Mouse (Mus musculus) common myeloid progenitor, adult 5-6 weeks (primary cell): ENCODE measurements around the gene Agbl3. TPM values are rescaled to one million over a fixed set of nuclear protein-coding genes. Genes with fewer than 3 reads are reported as not detected.

Source experiments
- ATAC-seq: replicated peaks from 2 replicates; pipeline ENCODE4 v1.8.0; 2016; ENCODE audit warnings: low read depth, mild to moderate bottlenecking, moderate TSS enrichment, inconsistent platforms; ENCODE audit not compliant: poor library complexity, severe bottlenecking
- total RNA-seq: library from RNA; stranded (forward); fragments of 200-1000, 187-1606 nt; gene quantifications from 2 replicates; pipeline ENCODE4 v1.2.3, GENCODE M21; 2017

Agbl3 gene
- total RNA-seq, 1 experiment from 2014 or later: 7.8 TPM

GRCm38 (mm10) chr6:34870724-34871123 lies 90.5 kb downstream of the Agbl3 start:
- ATAC-seq: no peak

DNA sequence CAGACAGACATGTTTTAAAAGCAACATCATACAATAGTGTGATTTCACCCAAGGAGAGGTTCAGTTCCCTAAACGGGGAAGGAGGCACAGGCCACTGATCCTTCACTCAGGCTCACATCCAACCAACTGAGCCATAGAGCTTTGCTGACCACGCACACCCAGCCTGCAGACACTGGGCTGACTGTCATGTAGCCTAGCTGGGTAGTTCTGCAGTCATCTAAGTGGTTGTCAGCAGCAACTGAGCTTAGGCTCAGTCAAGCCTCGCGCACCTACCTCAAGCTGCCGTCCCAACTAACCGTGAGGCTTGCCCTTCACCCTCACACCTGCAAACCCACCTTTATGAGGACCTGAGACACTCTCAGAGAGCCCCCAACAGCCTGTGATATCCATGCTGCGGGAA lies 91.7 kb downstream of the Agbl3 start:
- ATAC-seq: no peak

GRCm38 (mm10) chr6:34872871-34873270 lies 92.6 kb downstream of the Agbl3 start:
- no peak for ATAC-seq

DNA sequence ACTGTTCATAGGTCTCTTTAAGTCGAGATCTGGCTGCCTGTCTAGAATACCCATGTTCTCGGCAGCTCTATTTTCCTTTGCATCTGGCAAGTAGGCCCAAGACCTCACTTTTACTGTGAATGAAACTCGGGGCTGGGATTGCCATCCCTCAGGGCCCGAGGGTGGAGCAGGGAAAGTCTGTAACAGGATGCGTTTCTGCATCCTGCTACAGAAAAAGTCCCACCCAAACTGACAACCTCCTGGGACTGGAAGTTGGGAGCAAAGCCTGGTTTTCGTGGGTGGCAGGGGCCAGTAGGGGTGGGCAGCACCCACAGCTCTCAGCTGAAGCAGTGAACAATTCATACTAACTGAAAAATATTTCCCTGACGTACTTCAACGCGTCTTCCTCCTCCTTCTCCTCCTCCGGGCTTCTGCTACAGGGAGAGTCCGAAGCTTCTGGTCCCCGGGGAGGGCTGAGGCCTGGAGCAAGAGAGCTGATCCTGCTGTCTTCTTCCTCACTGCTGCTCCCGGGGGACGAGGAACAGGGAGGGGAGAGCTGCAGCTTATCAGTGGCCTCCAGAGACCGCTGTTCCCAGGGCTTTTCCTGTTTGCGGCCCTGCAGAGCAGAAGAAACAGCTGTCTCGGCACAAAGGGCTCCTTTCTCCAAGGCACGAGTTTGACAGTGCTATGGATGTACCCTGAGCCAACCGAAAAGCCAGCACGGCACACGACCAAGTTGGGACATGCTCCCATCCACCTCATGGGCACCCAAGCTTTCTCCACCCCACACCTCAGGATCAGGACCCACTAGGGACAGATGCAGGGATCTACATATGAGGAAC lies 94.1 kb downstream of the Agbl3 start:
- peak; percentile 31 for ATAC-seq

DNA sequence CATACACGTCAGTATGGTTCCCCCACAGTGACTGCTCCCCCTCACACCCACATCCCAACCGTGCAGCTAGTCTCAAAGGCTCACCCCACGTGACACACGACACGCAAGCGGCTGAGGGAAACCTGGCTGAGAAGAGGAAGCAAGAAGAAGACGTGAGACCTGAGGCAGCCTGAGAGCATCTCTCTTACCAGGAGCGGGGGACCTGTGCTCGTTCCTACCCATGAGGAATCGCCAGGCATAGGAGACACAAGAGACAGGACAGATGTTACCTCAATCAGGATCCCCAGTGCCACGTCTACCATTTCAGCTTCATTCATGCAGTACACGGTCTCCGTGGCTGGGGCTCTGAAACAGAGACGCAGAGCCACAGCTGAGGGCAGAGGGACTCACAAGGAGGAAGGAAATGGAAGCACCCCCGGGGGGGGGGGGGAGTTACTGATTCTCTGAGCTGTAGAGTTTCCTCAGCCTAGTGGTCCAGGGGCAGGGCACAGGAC lies 95.1 kb downstream of the Agbl3 start:
- peak; percentile 26 for ATAC-seq

GRCm38 (mm10) chr6:34875966-34876834 lies 96.0 kb downstream of the Agbl3 start:
- ATAC-seq: peak; percentile 10; the same call in 1 of the 2 replicates

DNA sequence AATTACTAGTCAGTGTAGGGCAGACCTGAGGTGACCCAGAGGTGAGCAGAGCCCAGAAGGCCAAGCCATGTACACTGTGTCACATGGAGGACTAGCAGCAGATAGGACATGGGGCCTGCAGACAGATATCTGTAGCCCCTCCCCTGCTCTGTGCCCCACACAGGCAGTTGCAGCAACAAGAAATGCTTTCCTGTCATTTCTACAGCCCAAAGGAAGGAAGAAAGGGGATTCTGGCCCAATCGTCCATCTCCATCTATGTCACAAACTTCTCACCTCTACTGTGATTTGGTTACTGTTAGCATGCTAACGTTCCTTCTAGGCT lies 96.6 kb downstream of the Agbl3 start:
- ATAC-seq: no peak

DNA sequence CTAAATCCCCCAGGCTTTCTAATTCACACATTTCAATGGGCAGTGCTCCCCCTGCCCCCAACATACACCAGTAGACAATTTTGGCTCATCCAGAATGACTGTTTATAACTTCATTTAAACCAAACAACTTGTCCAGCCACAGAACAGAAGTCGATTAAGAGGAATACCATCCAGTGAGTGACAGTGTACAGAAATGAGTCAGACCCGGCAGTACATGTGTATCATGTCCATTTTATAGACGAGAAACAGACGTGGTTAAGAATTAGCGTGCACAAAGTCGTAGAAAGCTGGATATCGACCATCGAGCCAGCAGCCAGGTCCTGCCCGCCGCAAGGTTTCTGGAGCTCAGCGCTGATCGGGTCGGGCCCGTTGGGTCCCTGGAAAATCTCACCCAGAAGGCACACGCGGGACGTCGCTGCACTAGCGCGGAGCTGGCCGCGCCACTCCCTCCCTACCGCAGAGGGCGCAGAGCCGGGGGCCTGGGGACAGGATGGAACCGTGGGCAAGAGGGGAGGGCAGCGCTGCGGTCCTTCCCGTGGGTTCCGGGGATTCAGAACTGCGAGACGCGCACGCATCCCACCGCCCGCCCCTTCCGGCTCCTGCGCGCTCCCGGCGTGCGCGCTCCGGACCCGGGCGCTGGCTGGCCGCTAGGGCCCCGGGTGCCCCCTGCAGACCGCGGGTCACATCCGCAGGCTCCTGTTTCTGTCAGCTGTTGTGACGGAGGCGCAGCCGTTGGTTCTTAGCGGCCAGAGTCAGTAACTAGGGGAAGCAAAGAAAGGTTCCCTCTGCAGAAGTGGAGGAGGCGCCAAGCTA lies 97.5 kb downstream of the Agbl3 start, which contains the start of gene Cyren:
Gene Cyren, minus strand, starts transcription at position 552 of the 813 bp plus-strand sequence.
- ATAC-seq: peak; percentile 61

DNA sequence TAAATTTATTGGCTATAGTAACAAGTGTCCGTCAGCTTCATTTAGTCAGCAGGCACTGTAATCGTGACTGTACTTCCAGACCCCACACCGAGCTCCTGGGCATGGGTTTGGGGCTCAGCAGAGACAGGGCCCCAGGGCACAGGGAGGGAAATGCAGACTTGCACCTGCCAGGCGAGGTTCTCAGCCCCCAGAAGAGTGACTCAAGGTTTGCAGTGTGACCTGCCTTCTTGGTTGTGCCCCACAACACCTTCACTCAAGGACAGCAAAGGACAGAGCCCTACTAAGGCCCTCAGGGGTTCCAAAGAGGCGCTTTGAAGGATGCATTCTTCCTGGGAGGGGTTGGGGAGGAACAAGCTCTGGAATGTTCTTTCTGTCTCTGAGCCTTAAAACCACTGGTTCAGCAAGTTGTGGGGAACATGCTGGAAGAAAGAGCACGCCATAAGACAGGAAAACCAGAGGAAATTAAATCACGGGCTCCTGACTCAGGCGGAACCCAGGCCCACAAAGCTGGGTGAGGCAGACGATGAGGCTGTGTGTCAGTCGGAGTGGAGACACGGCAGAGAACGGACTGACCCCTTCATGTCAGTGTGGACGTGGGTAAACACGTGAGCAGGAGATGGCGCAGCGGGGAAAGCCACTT lies 99.0 kb downstream of the Agbl3 start:
- no peak for ATAC-seq

GRCm38 (mm10) chr6:34879911-34880475 lies 99.8 kb downstream of the Agbl3 start:
- ATAC-seq: no peak

- no peak for ATAC-seq
These were observed 104.5 kb downstream of the Agbl3 start for GRCm38 (mm10) chr6:34884724-34885123.

DNA sequence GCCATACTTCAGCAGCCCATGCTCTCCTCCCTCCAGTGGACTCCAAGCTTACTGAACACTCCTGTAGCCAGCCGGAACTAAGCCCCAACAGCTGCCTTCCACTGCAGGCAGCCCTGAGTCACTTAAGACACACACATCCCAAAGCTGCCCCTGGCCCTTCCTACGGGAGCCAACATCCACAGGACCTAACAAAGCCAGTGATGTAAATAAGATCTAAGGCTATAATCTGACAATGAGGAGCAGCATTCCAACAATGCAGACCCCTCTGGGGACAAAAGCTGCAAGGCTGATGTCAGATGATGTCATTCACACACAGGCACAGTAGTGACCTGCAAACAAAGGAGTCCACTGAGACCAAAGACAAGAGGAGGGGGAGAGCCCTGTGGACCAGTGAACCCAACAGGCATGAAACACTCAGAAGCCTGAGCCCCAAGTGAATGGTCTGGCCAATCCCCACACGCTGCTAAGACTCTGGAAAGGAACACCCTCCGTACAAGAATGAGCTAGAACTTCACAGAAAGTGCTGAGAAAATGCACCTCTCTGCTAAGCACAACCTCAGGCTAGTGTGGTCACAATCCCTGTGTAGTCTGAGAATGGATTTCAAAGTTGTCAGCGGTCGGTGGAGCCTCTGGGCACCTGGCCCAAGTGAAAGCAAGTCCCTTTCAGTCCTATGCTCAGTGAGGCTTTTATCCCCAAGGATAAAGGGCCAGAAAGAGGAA lies 107.1 kb downstream of the Agbl3 start:
- no peak for ATAC-seq

GRCm38 (mm10) chr6:34889185-34889584 lies 109.0 kb downstream of the Agbl3 start:
- ATAC-seq: no peak

DNA sequence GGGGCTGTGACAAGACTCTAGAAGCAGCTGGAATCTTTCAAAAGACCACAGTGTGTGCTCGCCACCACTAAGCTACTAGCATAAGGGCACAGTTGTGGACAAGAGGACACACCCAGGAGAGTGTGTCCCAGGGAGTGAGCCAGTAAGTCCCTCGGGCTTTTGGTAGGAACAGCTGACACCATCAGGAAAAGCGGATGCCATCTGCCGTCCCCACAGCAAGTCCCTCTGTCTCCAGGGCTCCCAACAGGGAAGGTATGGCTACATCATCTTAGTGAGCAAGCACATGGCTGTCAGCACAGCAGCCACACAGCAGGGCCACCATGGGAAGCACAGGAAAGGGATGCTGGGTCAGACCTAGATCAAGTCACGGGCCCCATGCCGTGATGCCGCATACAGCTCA lies 115.3 kb downstream of the Agbl3 start:
- no peak for ATAC-seq

DNA sequence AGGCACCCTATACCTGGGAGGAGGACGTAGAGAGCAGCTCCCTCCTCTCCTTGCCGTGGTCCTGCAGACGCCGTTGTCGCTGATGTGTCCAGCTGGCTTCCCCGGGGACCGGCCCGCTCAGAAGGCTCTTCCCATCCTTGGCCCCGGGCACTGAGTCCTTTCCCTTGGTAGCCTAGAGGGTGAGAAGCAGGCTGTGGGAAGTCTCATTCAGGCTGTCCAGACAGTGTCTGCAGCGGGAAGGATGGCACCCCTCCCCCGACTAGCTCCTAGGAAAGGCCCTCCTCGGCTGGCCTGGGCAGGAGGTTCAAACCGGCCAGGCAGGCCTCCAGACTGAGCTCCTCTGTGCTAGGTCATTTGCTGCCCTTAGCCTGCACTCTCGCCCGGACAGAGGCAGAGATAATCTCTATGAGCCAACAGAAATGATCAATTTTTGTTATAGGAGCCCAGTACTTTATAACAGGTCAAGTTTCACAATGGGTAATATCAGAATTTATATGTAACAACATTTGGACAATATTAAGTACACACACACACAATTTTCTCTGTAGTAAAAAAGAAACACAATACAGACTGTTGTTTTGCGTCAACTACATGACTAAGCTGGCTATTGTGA lies 116.0 kb downstream of the Agbl3 start:
- ATAC-seq: no peak

GRCm38 (mm10) chr6:34899127-34899526 lies 118.9 kb downstream of the Agbl3 start:
- peak; percentile 78 for ATAC-seq

DNA sequence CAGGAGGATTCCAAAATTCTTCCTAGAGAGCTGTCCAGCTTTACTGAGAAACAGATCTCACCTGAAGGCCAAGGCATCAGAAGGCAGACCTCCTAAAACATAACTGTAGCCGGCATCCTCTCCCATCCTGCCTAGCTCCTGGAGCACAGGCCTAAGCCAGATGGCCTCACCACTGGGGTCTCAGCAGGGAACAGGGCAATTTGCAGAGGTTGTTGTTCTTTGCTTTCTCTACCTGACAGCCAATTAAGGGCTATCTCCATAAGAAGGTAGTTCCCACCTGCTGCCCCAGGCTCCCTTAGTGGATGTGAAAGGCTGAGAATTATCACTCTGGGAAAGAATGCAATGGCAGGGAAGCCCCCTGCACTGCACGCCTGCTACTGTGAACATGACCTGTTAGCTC lies 120.8 kb downstream of the Agbl3 start:
- no peak for ATAC-seq

GRCm38 (mm10) chr6:34901911-34902444 lies 121.7 kb downstream of the Agbl3 start:
- peak; percentile 50 for ATAC-seq
